Mouse (Mus musculus): ENCODE data around the gene Fig4.

The Fig4 gene

GRCm38 (mm10) chr10:41302689-41303431 lies at the start of gene Fig4:
Fig4 (minus strand) TSS chr10:41303260.
- DNase-seq = peak; percentile 86

- DNase-seq = no peak
Observed at GRCm38 (mm10) chr10:41341346-41341745, 38.3 kb upstream of the Fig4 start.

DNA sequence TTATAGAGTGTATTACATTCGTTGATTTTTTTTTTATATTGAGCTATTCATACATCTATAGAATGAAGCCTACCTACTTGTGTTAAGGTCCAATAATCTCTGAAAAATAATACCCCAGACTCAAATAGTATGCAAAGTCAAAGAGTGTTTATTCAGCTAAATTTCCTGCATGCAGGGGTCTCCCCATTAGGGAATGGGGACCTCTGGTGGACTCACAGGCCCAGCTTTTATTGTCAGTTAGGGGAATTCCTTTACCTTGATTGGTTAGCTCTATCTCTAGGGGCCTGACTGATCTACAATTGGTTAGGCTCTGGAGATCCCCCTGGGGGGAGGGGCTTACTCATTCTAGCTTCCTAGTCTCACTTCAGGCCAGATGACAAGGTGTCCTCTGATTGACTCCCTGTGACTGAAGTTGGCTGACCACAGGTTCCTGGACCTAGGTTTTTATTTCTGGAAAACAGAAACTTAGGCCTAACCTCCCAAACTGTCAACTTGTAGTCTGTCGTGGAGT lies 29.5 kb upstream of the Fig4 start:
- DNase-seq = no peak

DNA sequence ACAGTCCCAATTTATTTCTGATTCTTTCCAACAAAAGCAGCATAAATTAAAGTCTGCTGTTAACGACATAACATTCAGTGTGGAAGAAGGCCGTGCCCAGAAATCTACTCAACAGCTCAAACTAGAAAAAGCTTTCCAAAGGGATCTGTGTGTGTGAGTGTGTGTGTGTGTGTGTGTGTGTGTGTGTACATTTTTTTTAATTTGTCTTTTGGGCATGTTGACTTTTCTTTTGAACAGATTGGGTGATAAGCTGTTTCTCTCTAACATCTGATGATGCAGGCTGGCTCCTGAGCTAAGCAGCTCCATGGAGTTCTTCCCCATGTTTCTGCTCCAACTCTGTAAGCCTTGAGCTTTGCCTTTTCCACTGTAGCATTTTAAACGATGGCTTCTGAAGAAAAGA lies 12.8 kb upstream of the Fig4 start:
- no peak for DNase-seq

GRCm38 (mm10) chr10:41308205-41308604 lies 5.1 kb upstream of the Fig4 start:
- no peak for DNase-seq

DNA sequence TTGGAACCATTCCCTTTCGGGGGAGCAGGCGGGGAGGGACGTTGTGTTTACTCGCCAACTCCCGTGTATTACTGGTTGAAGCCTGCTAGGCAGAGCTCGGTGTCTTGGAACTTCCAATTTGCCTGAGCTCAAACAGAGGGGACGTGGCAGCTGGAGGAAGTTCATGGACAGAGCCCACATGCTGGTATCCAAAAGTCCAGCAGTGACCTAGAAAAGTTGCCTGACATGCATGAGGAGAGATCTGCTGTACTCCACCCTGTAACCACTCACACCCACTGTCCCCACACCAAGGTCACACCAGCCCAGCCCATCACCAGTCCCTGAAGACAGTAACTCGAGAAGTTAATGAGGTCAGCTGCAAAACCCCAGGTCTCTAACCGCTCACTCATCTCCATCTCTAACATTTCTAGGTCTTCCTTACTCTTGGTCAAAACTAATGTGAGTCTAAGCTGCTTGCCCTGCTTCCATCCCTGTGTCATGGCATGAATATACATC lies 1.9 kb upstream of the Fig4 start:
- no peak for DNase-seq

DNA sequence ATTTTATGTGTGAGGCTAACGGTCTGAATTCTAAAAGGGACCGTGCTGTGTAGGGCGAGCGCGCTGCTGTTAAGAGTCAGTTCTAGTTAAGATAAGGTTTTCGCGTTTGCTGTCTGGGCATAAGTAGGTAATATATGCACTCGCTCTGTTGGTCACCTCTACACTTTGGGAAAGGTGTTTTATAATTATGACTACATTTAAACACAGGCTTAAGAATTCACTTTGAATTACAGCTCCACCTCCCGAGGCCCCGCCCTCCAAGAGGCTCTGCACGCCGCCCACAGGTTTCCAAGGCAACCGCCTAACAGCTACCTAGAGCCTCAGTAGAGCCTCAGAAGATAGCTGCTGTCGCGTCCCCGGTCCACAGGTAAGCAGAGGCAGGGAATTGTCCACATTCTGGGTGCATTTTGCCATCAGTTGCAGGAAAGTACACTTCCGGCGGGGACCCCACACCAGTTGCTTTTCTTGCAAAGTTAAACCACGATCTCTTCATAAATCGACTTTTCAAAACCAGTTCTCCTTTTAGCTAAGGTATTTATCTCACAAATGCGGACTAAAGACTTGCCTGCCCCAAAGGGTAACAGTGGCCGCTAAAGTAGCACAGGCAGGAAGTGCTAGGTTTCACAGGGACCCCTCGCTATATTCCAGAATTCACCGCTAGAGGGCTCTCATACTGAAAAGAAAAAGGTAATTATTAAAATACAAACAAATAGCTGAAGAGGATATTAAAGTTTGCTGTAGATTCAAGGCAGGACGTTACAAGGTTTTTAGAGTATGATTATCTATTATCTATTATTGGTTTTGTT lies 782 bp upstream of the Fig4 start, which contains the start of gene Ak9:
Gene Ak9 (plus strand): TSS at position 342 of the 806 bp plus-strand sequence.
- DNase-seq = peak; percentile 84

DNA sequence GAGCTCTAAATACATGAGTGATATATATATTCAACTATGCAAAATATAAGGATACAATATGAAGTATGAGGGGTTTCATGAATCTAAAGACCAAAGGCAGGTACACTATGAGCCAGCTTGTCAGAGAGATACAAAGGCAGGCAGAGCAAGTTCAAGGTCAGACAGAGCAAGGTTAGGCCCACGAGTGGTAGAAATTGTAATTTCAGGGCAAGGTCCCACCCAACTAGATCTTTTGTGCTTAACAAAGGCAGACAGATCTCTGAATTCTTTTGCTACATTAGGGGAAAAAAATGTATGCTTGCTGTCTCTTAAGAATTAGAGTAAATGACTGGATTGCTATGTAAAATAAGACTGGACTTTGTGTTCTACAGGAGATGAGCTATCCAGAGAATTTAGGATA lies 2.9 kb downstream of the Fig4 start:
- no peak for DNase-seq

DNA sequence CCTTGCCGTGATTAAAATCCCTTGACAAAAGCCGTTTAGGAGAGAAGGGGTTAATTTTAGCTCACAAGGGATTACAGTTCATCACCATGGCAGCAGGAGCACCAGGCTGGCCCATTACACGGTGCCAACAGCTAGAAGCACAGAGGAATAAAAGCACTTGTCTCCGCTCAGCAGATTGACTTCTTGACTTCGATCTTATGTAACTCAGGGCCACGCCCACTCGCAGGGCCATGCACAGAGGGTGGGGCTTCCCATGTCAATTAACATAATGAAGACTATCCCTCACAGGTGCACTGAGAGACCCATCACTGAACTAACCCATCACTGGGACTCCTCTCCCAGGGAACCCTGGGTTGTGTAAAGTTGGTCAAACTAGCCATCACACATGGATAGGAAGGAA lies 7.9 kb downstream of the Fig4 start:
- DNase-seq = peak; percentile 82

DNA sequence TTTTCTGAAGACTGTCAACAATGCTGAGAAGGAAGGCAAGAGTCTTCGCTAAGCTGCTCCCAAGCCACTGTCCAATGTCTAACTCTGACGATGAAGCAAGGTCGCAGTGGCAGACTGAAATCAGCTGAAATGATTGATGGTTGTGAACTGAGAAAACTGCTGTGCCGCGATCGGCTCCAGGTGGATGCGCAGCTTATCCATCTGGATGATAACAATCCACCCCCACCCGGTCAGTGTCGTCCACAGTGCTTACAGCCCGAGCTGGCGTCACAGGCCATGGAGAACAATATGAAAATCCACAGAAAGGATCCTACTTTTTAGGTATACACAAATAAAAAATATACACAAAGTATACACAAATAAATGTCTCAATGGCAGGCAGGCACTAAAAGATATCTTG lies 8.3 kb downstream of the Fig4 start:
- DNase-seq = no peak

GRCm38 (mm10) chr10:41293019-41293418 lies 10.0 kb downstream of the Fig4 start:
- DNase-seq = no peak

DNA sequence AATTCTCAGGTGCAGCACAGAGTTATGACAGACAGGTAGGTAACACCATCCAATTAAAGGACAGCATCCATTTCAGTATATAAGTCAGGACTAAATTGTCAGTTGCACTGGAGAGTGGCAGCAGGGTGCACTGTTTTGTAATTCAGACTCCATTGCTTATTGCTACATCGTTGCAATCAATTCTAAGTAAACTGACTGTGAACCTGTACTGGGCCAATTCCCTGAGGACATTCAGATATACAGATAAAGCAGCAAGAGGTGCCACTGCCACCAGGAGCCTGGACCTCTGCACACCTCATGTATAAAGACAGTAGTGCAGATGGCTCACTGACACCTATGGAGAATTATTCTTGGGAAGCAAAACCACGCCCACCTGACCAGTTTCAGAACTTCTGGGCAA lies 12.0 kb downstream of the Fig4 start:
- DNase-seq = no peak

- DNase-seq = peak; percentile 75
Observed at GRCm38 (mm10) chr10:41288771-41289415, 14.2 kb downstream of the Fig4 start.

DNA sequence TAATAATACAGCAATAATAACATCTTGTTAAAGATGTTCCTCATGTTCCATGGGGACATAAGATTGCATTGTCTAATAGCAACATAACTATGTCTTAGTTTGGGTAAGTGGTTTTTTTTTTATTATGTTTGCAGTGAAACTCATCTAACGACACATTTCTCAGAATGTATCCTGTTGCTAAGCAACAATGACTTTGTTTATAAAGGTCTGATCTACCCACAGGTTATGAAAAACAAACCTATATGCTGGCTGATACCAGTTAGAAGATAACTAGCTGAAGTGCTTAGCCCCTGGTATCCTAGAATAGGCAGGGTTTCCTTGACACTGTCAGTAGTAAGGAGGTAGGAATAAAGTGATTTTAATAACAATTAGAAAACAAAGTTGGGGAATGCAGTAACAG lies 15.0 kb downstream of the Fig4 start:
- DNase-seq = no peak

GRCm38 (mm10) chr10:41287618-41288017 lies 15.4 kb downstream of the Fig4 start:
- no peak for DNase-seq

- no peak for DNase-seq
Observed at GRCm38 (mm10) chr10:41282086-41282485, 21.0 kb downstream of the Fig4 start.

GRCm38 (mm10) chr10:41280796-41281195 lies 22.3 kb downstream of the Fig4 start:
- DNase-seq = no peak

DNA sequence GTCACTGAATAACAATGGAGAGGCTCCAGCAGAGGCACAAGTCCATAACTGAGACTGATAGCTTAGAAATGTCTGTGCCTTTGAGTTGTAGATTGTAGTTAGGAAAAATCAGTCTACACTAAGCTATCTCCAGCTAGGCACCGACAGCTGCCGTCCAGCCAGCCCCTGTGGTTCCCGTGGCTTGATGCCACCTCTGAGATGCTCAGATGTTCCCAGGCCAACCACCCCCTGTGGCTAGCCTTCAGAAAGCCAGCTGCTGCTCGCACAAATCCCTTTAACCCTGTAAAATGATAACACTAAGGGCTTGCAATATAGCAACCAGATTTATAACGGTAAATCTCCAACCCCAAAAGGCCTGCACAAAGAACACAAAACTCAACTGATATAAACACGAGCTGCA lies 22.9 kb downstream of the Fig4 start:
- no peak for DNase-seq

DNA sequence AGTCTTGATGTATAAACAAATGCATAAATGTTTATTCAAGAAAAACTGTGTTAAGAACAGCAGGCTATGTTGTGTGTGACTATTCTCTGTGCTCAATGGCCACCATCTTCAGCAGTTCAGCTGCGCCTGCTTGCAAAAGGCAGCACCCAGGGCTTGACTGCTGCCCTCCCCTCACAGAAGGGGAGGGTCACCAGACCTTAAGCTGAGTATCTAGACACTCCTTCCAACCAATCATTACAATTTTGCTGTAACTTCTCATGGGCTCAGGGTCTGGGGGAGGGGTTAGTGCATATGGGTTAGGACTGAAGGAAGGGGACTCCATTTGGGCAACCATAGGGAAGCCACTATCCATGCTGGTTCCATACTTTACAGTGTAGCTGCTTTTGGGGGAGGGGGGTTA lies 24.3 kb downstream of the Fig4 start:
- DNase-seq = no peak

GRCm38 (mm10) chr10:41274871-41275270 lies 28.2 kb downstream of the Fig4 start:
- DNase-seq = no peak

DNA sequence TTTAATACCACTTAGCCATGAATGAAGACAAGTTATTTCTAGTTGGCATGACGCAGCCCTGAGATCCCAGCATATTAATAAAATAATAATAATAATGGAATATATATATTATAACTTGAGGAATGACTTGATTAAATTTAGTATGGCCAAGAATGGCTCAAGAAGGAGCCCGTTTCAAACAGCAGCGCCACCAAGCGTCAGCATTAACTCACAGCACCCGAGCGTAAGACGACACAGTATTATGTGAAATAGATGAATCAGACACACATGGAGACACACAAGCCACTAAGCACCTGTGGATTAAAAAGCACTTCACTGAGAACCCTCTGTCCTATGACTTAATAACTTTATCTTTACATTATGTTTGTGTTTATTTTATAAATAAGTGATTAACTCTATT lies 31.2 kb downstream of the Fig4 start:
- DNase-seq = no peak

DNA sequence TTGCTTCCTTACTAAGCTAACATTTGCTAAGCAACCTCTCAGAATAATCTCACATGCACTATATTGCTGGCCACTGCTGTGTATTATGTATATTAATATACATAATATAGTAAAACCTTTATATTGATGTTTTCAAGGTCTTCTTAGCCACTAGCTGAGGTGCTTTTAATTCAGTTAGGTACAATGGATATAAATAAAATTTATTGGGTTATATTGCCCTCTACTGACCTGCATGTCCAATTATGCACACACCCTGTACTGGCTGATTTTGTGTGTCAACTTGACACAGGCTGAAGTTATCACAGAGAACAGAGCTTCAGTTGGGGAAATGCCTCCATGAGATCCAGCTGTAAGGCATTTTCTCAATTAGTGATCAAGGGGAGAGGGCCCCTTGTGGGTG lies 41.2 kb downstream of the Fig4 start:
- no peak for DNase-seq

- no peak for DNase-seq
Observed at GRCm38 (mm10) chr10:41261218-41261617, 41.8 kb downstream of the Fig4 start.

All from cerebellum, adult 11-12 months (tissue).